Mouse (Mus musculus) c-Kit-positive CD71-positive TER-119-negative erythroid progenitor cells, embryonic 14.5 days (primary cell): ENCODE measurements at regions not wholly inside any gene's neighbourhood (a gene's known extent, or its start where the extent isn't known, plus 50 kb on each side); places are given as distances from the start of the nearest gene placed in this dataset.

ENCODE experiments used
- DNase-seq: peaks from one replicate; pipeline ENCODE4 v3.0.0-alpha.2; 2013; ENCODE audit warnings: low read depth

DNA sequence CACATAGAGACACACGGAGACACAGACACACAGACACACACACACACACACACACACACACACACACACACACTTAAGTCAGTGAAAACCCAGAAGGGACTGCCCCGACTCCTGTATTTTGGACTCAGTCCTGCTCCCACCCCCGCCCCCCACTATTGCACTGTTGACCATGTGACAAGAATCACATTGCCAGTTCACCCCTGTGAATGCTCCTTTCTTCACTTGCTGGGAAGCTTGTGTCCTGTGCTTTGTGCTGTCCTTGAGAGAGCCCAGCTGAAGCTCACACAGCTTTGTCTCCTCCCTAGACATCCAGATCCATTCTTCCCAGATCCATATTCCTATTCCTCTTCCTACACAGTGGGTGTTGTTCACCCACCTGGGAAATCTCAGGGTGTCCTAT lies 400.0 kb downstream of the Cdh26 start:
- no peak for DNase-seq

- DNase-seq, result no peak
Observed at GRCm38 (mm10) chr2:178834986-178835385, 404.7 kb downstream of the Cdh26 start.

DNA sequence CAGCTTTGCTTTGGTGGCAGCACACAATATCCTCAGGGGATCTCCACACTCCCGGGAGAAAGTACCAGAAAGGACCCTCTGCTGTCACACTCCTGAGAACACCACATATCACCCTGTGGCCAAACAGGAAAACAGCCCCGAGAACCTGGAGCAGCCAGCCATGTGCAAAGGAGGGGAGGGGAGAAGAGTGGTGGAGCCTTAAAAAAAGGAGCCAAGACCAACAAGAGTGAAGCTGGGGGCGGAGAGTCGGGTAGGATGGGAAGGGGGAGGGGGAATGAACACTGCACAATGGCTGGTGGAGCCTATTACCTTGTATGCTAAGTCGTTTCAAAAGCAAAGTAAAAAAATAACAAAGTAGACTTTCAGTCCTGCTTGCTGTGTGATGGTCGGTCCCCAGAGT lies 408.2 kb downstream of the Cdh26 start:
- no peak for DNase-seq

DNA sequence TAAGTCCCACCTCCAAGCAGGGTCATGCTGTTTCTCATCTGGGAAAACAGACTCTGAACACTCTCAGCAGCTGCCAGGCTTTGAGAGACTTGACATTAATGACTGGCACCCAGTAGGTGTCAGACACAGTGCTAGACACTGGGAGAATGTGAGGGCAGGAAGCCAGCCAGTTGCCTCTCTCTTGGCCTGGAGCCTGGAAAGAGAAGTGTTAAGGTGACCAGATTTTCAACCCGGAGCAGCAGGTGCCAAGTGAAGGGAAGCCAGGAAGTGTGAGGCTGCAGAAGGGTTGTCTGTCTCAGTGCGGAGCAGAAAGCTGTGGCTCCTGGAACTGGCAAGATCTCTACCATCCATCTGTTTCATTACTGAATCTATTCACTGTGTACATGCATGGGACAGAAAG lies 410.6 kb downstream of the Cdh26 start:
- no peak for DNase-seq

DNA sequence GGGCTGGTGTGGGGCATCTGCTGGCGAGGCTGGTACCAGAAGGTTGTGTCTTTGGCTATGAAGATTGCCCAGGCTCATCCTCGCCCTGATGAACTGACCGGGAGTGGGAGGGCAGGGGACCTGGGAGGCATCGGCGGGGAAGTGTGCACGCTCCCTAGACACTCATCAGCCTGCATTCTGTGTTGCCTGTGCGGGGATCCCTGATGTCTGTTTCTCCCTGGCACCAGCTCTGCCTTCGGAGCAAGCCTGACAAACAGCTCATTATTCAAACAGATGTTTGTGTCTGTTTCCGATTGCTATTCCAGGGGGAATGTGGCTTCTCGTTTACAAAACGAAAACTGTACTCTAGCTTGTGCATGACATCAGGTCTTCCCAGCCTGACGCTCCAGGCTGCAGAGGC lies 412.3 kb downstream of the Cdh26 start:
- DNase-seq, result no peak

DNA sequence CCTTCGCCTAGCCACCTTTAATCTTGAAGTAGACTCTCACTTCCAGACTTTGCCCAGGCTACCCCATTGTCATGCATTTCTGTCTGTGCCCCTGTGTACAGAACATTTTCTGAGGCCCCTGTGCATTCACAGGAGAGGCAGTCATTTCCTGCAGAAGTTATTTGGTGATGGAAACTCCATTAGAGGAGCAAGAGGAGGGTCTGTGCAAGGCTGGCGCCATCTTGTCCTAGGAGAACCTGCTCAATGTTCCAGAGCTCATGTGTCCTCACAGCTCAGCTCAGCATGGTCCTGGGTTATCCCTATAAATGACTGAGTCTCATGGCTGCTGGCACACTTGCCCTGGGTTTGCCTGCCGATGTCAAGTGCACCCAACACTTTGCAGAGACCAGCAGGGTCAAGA lies 413.1 kb downstream of the Cdh26 start:
- no peak for DNase-seq

GRCm38 (mm10) chr2:178844561-178844960 lies 414.2 kb downstream of the Cdh26 start:
- DNase-seq, result no peak

DNA sequence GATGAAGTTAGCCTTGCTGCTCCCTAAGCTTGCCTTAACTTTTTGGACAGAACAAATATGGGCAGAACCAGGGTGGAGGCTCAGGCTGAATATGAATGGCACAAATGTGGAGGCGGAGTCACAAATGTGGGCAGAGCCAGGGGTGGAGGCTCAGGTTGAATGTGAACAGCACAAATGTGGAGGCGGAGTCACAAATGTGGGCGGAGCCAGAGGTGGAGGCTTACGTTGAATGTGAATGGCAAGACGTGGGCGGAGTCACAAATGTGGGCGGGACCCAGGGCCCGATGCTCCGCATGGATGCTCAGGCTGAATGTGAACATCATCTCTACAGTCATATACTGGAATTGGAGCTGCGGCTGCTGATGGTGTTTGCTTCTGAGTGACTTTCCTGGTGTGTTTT lies 420.0 kb downstream of the Cdh26 start:
- DNase-seq, result no peak

DNA sequence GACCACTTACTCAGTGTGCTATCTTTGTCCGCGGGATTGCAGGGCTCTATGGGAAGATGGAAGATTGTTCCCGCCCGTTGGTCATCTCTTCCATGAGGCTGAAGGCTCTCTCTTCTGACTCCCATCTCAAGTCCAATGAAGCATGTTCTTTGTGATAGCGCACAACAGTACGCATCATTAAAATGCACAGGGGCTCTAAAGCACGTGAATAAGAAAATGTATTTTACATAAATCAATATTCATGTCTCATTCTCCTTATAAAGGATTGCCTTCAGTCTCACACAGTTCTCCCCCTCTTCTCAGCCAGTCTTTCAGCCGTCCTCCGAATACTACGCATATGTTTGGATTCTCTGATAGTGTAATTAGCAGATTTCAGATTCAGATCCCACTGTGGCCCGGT lies 420.4 kb downstream of the Cdh26 start:
- DNase-seq, result no peak

DNA sequence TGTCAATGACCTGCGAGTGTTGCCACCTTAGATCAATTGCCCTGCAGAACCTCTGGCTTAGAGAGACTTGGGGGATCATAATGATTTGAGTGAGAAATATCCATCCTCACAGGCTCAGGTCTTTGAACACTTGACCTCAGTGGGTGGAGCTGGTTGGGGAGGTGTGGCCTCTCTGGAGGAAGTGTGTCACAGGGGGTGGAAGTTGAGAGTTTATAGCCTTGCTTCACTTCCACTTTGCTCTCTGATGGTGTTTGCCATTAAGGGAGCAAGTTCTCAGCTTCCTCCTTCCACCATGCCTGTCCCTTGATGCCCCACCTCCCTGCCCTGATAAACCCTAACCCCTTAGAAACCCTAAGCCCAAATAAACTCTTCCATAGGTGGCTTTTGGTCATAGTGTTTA lies 423.7 kb downstream of the Cdh26 start:
- DNase-seq, result no peak

DNA sequence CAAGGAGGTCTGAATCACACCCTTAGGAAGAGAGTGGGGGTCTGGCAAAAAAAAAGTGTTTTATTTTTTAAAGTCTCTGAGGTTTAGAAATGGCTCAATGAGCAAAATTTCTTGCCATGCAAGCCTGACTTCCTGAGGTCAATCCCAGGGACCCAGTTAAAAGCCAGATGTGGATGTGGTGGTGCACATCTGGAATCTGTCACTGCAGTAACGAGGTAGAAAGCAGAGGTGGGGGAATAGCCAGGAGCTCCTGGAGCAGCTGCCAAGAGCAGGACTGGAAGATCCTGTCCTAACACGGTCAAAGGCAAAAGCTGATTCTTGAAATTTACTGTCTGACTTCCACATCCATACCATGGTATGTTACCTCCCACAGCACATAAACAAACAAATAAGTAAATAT lies 424.4 kb downstream of the Cdh26 start:
- DNase-seq, result no peak

DNA sequence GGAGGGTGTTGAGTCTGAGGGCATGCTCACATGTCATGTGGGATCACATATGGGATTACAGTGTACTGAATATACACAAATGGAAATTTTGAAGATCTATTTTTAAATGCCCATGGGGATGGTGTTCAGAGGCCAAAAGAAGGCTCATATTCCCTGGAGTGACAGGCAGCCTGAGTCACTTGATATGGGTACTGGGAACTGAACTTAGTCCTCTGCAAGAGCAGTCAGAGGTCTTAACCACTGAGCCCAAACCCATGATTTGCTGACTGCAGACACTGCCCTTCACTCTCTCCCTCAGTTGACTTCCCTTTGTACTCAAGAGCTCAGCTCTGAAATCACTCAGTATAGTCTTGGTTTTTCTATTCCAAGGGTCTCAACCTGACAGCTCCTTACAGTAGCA lies 432.3 kb downstream of the Cdh26 start:
- no peak for DNase-seq

- DNase-seq, result no peak
Observed at GRCm38 (mm10) chr2:178867086-178867485, 436.8 kb downstream of the Cdh26 start.

DNA sequence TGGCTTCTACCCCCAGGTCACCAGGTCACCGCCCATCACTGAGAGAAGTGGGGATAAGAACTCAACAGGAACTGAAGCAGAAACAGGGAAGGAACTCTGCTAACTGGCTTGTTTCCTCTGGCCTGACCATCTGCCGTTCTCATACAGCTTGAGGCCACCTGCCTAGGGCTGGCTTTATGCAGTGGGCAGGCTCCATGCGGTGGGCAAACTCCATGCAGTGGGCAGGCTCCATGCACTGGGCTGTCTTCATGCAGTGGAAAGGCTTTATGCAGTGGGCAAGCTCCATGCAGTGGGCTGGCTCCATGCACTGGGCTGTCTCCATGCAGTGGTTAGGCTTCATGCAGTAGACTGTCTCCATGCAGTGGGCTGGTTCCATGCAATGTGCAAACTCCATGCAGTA lies 438.8 kb downstream of the Cdh26 start:
- no peak for DNase-seq

DNA sequence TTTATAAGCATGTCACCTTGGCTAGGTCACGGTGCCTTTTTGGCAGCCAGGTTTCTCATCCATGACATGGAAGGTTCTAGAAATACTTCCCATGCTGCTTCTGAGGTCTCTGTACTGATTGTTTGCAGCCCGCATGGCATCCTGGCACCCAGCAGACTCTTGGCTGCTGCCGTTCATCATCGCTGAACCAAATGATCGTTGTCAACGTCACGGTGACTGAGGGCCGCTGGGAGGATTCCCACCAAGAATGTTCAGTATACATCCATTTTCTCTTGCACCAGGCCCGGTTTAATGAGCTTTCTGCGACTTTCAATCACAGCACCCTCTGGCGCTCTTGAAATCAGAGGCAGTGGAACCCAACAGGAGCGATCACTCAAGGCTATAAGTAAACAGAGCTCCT lies 448.1 kb downstream of the Cdh26 start:
- DNase-seq, result no peak

DNA sequence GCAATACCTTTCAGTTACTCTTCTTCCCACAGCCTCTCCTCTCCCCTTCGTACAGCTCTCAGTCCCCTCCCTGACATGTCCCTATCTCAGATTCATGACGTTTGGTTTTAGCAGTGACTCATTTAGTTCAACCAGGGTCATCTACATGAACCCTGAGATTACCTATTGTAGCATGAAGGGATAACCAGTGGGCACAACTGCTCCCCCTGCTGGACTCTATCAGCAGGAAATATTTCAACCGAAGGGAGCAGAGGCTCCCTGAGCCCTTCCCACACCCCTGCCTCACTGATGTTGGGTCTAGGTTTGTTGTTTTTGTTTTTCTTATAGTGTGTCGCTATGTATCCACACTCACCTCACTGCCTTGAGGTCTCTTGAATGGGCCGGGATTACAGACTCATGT lies 455.4 kb downstream of the Cdh26 start:
- DNase-seq, result no peak

DNA sequence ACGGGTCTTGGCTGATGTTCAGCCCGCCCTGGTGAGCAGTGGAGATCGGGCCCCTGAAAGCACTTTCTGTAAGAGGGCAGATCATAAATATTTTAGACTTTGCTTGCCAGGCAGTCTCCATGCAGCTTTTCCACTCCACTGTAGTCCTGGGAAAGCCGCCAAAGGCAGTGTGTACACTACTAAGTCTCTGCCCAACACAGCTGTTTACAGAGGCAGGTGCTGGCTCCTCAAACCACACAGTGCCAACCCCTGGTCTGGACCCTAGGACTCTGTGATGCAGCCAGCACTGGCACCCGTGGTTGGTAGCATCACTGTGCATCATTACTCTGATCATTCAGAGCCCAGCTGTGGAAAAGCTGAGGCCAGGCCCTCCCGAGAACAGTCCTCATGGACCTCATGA lies 458.4 kb downstream of the Cdh26 start:
- no peak for DNase-seq

GRCm38 (mm10) chr2:178902397-178902796 lies 472.1 kb downstream of the Cdh26 start:
- no peak for DNase-seq

DNA sequence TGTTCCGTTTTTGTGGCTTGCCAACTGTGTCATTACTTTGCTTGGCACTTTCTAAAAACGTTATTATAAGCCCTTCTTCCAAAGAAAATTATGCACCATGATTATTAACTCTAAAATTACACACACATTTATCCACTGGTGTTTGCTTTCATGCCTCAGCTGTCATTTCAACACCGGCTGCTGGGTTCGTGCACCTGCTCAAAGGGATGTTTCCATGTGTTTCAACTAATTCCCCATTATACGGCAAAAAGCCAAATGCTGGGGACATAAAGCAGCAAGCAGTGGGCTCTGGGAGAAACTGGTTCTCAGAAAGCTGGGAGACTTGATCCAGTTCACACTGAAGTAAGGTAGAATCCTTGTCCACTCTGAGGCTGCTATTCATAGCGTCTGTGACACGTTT lies 479.0 kb downstream of the Cdh26 start:
- no peak for DNase-seq

- DNase-seq, result no peak
Observed at GRCm38 (mm10) chr2:178911646-178912045, 481.3 kb downstream of the Cdh26 start.

DNA sequence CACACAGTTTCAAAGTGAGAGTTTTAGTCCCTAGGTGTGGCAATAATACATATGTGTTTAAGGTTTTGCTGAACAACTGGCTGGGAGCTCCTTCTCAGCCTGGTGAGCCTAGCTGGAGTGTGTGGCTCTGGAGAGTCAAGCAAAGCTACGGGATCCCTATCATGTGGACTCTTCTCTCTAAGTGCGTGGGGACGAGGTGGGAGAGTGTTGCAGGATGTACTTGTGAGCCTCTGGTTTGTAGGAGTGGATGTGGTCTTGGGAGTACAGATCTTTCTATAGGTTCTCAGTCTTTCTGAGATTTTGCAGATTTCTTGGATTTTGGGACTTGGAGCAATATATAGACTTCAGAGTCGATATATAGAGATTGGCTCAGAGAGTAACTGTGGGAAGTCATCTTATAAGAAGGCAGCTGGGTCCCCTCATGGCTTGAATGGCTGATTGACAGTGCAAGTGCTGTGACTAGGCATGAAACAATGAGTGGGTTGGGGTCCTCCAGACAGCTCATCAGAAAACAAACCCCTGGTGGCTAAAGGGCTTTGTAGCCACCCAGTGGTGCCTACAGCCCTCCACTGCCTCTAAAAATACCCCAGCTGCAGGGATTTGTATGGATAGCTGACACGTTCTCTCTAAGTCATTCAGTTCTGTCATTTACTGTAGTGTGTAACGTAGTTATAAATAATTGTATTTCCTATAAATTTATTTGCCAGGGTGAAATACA lies 486.1 kb downstream of the Cdh26 start:
- DNase-seq, result no peak

GRCm38 (mm10) chr2:178924456-178925115 lies 494.3 kb downstream of the Cdh26 start:
- DNase-seq, result no peak

GRCm38 (mm10) chr2:178927038-178927660 lies 496.8 kb downstream of the Cdh26 start:
- DNase-seq, result no peak

DNA sequence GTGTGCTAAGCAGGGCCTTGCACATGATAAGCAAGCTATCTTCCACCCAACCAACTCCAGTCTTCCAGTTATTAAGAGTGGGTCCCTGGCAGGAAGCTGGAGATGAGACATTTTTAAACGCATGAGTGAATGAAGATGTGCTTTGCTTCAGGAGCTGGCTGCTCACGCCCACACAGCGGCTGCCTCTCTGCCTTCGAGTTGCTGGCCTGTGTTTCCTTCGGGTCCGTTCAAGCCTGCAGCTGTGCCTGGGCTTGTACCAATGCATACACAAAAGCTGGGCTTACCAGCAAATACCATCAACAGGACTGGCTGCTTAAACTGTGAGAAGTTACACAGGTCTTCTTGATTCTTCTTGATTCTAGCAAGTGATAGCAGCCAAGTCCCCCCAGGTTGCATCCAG lies 498.7 kb downstream of the Cdh26 start:
- DNase-seq, result no peak
